Mouse (Mus musculus) thymus, adult 2 months (tissue): ENCODE data around the gene Gm6793.

ENCODE experiments used
- CTCF ChIP-seq: fragments of 200-500 bp; IDR thresholded peaks from 2 replicates; pipeline ENCODE4 v1.5.1; 2012; ENCODE audit warnings: mild to moderate bottlenecking, control low read depth, low read length, moderate library complexity, borderline replicate concordance; ENCODE audit not compliant: control insufficient read depth, poor library complexity, insufficient read depth; ENCODE audit errors: extremely low read depth
- POLR2A ChIP-seq: fragments of 200-500 bp; IDR thresholded peaks from 2 replicates; pipeline ENCODE4 v1.6.1; 2012; ENCODE audit warnings: mild to moderate bottlenecking, low read length, control low read depth, moderate library complexity; ENCODE audit not compliant: control insufficient read depth, poor library complexity, insufficient read depth; ENCODE audit errors: extremely low read depth

- TF ChIP-seq CTCF: no peak
- no peak for TF ChIP-seq POLR2A
Observed at GRCm38 (mm10) chr8:112014936-112015335, at the start of gene Gm6793.
